Mouse (Mus musculus) kidney, embryonic 16.5 days (tissue): ENCODE results near the gene Colgalt1. TPM values are rescaled to one million over a fixed set of nuclear protein-coding genes. Genes with fewer than 3 reads are reported as not detected.

ENCODE experiments used
- ATAC-seq: fragments of 200-750 bp; cut with Nextera tagmentation; 2 replicates; pipeline ENCODE4 v1.8.0; 2017; ENCODE audit warnings: moderate TSS enrichment; ENCODE audit not compliant: low FRiP score, low TSS enrichment
- H3K27ac ChIP-seq: fragments of 300-500 bp; sonication (generic); 2 replicates; pipeline ENCODE4 v1.5.1; 2014; ENCODE audit warnings: low read length
- H3K27me3 ChIP-seq: fragments of 300-500 bp; sonication (generic); 2 replicates; pipeline ENCODE4 v1.6.1; 2014; ENCODE audit warnings: low read length, control low read depth, mixed read lengths; ENCODE audit not compliant: insufficient read depth
- H3K36me3 ChIP-seq: fragments of 300-500 bp; sonication (generic); 2 replicates; pipeline ENCODE4 v1.6.1; 2014; ENCODE audit warnings: low read length, control low read depth, mixed read lengths; ENCODE audit not compliant: insufficient read depth
- H3K4me1 ChIP-seq: fragments of 300-500 bp; sonication (generic); 2 replicates; pipeline ENCODE4 v1.6.1; 2014; ENCODE audit warnings: low read length, control low read depth, mixed read lengths; ENCODE audit not compliant: insufficient read depth
- H3K4me2 ChIP-seq: fragments of 300-500 bp; sonication (generic); replicated peaks from 2 replicates; pipeline ENCODE4 v1.6.1; 2014; ENCODE audit warnings: low read depth, low read length
- H3K4me3 ChIP-seq: fragments of 300-500 bp; sonication (generic); 2 replicates; pipeline ENCODE4 v1.5.1; 2014; ENCODE audit warnings: mild to moderate bottlenecking, low read length
- H3K9ac ChIP-seq: fragments of 300-500 bp; sonication (generic); replicated peaks from 2 replicates; pipeline ENCODE4 v1.6.1; 2014; ENCODE audit warnings: low read length
- H3K9me3 ChIP-seq: fragments of 300-500 bp; sonication (generic); 2 replicates; pipeline ENCODE4 v1.6.1; 2016; ENCODE audit warnings: low read length, control low read depth
- WGBS: fragments of 180-500 bp; shearing (Covaris S2); extraction: QIAGEN DNeasy Blood & Tissue Kit; methylation state at CpG from one replicate; pipeline ENCODE4 v1.1.7; 2014; 5-methylcytosine and 5-hydroxymethylcytosine counted together
- polyA plus RNA-seq: library from polyadenylated mRNA; unstranded; fragments of >200 nt; fragmentation: Nextera tagmentation; extraction: Ambion mirVana; gene quantifications from 2 replicates; pipeline ENCODE4 v1.2.1, GENCODE M21; 2015

Colgalt1 gene
- polyA plus RNA-seq, 1 experiment from 2014 or later: 77.6 TPM

DNA sequence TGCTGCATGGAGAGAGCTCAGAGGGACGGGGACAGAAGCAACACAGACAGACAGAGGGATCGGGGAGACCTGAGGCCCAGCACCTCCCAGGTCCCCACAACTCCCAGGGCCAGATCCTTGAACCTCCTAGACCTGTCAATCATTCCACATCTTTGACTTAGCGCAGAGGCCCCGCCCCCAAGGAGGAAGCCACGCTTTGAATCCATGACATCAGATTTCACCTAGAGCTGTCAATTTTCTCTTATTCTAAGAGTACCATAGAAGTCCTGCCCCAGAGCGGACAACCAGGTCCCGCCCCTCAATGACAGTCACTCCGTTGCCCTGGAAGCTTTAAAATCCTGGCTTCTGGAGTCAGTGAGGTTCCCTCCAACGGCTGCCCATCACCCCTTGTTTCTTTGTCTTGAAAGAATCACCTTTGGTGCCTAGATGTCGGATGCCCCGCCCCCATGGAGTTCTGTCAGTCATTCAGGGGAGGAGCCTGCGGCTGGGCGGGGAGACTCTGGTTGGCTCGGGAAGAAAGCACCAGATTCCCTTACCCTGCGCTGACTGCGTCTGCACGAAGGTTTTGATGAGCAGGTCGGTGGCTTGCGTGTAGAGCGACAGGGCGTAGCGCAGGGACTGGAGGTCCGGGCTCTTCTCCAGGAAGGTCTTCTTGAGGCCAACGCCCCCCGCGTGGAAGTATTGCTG, 23.3 kb downstream of the Colgalt1 start:
- Histone ChIP-seq H3K27ac (no peak overlapping the region), H3K36me3 (no peaks in the 10 kb centered on the region), H3K4me2 (peak overlapping the region; percentile 50), H3K4me1 (peaks cover 20% of the 10 kb centered on the region), H3K9me3 (peaks cover 10% of the 10 kb centered on the region), H3K4me3 (peak overlapping the region; percentile 20), H3K9ac (peak overlapping the region; percentile 33; the same call in 1 of the 2 replicates), H3K27me3 (peaks cover 20% of the 10 kb centered on the region)
- ATAC-seq: peak; percentile 20; the same call in 1 of the 2 replicates
- 2% methylated on average over 26 of the region's 26 CpGs for WGBS

DNA sequence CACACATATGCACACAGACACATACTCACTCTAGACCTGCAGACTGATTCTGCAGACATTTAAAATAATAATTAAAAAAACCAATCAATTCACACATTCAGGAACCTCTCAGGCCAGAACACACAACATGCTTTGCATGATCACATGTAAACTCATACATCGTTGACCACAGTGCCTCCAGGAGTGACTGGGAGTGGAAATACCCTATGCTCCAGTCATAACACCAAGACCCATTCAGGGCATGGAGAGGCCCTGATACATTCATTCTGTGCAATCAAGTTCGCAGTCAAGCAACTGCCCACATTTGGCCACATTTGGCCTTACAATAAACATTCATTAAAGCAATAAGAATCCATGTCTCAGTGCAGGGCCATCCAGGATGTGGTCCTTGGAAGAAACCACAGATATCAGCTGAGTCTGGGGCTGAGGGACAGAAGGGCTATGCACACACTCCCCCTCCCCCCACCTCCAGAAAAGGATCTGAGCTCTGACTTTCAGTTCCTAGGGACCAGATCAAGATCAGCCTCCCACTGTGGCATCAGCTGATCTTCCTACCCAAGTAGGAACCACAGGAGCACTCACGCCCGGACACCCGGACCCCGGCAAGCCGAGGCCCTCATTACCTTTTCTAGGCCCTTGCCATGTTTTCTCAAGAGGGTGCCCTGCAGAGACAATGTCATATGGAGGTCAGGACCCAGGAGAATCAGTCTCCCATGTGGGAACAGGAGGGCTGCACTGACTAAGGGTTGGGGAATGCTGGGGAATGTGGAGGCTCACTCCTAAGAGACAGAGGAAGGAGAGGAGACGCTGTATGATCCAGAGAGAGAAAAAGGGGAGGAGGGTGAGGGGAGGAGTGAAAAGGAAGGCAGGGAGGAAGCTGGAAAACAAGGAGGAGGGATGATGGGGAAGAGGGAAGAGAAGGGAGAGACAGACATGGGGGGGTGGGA, 26.6 kb downstream of the Colgalt1 start:
- Histone ChIP-seq H3K4me2 (no peak overlapping the region), H3K4me3 (no peak overlapping the region), H3K9me3 (peaks cover 9% of the 10 kb centered on the region), H3K27ac (no peak overlapping the region), H3K4me1 (peaks cover 10% of the 10 kb centered on the region; the same call in 1 of the 2 replicates), H3K27me3 (peaks cover 14% of the 10 kb centered on the region), H3K9ac (no peak overlapping the region), H3K36me3 (no peaks in the 10 kb centered on the region)
- 65% methylated on average over 8 of the region's 8 CpGs for WGBS
- no peak for ATAC-seq

DNA sequence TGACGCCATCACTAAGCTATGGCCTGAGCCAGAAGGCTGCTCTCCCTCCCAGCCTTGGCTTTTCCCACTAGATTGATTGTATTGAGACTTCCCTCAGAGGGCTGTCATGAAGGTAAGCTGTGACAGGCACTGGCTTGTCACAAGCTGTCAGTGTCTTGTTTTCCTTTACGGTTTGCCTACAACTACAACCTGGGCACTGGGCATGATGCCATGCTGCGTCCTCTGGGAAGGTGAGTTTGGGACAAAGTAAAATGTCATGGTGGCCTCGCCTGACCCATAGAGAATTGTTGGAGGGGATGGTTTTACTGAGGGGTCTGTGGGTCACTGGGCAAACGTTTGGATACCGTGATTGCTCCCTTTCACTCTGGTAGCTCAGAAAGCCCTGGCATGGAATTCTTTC, 27.5 kb downstream of the Colgalt1 start:
- H3K4me2 ChIP-seq: no peak overlapping the region
- WGBS: 74% methylated on average over 6 of the region's 6 CpGs
- no peaks in the 10 kb centered on the region for H3K36me3 ChIP-seq
- H3K4me1 ChIP-seq: peaks cover 10% of the 10 kb centered on the region; the same call in 1 of the 2 replicates
- no peak overlapping the region for H3K27ac ChIP-seq
- no peaks in the 10 kb centered on the region for H3K9me3 ChIP-seq
- peaks cover 14% of the 10 kb centered on the region for H3K27me3 ChIP-seq
- ATAC-seq: no peak
- H3K9ac ChIP-seq: no peak overlapping the region
- H3K4me3 ChIP-seq: no peak overlapping the region

DNA sequence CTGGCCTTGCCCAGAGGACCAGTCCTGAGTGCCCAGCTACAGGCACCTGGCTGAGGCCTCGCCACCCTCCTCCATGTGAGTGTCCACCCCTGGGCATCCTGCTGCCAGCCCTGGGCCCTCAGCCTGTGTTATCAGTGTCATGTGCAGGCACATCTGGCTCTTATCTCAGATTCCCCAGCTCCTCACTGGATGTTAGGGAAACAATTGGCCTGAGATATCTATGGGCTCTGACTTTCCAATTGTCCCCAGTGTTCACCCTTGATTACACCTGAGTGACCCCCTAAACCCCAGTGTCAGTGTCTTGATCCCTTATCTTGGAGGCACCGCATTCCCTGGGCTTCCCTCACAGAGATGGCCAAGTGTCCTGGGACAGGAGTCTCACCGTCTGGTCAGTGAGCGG, 28.5 kb downstream of the Colgalt1 start:
- H3K9me3 ChIP-seq: no peaks in the 10 kb centered on the region
- H3K4me2 ChIP-seq: no peak overlapping the region
- no peak overlapping the region for H3K27ac ChIP-seq
- WGBS: 88% methylated on average over 4 of the region's 4 CpGs
- no peak overlapping the region for H3K9ac ChIP-seq
- no peak overlapping the region for H3K4me3 ChIP-seq
- H3K36me3 ChIP-seq: no peaks in the 10 kb centered on the region
- ATAC-seq: no peak
- peaks cover 2% of the 10 kb centered on the region; the same call in 1 of the 2 replicates for H3K4me1 ChIP-seq
- peaks cover 9% of the 10 kb centered on the region; the same call in 1 of the 2 replicates for H3K27me3 ChIP-seq

DNA sequence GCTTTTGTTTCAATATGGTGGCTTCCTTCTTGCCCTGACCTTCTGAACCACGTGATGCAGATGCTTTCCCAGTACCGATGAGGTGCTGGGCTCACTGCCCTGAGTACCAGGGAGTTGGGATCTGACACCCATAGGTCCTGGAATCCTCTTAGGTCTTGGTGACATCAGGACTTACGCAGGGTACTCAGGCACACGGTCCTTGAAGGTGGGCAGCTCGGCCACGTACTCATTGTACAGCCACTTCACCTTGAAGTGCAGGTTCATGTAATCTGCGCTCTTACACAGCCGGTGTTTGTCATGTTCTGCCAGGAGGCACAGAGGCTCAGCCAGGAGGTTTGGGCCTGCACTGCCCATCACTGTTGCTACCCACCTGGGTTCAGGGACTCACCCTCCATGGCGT, 34.7 kb downstream of the Colgalt1 start:
- Histone ChIP-seq H3K4me3 (no peak overlapping the region), H3K27me3 (no peaks in the 10 kb centered on the region), H3K4me1 (no peaks in the 10 kb centered on the region; the same call in 1 of the 2 replicates), H3K4me2 (no peak overlapping the region), H3K36me3 (no peaks in the 10 kb centered on the region), H3K9ac (no peak overlapping the region), H3K9me3 (no peaks in the 10 kb centered on the region), H3K27ac (no peak overlapping the region)
- WGBS: 79% methylated on average over 9 of the region's 9 CpGs
- no peak for ATAC-seq

DNA sequence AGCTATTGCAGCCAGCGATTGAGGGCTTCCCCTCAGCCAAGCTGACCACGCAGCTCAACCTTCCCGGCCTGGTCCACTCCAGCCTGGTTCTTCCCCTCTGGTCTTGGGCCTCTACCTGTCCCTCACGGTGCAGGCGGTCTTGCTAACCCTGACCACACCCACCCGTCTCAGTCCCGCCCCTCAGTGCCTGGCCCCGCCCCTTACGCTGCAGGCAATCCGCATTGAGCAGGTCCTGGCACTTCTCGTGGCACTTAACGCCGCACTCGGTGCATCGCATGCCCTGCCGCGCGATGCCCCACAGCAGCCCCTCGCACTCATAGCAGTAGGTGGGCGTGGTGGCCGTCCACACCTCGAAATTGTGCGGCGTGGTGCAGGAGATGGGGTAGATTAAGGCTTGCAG, 43.8 kb downstream of the Colgalt1 start:
- peak; percentile 71; the same call in 1 of the 2 replicates for ATAC-seq
- H3K4me1 ChIP-seq: peaks cover 5% of the 10 kb centered on the region
- peak overlapping the region; percentile 45 for H3K4me2 ChIP-seq
- under 1% methylated on average over 24 of the region's 24 CpGs for whole genome bisulfite sequencing
- no peaks in the 10 kb centered on the region for H3K9me3 ChIP-seq
- peak overlapping the region; percentile 36; the same call in 1 of the 2 replicates for H3K9ac ChIP-seq
- peak overlapping the region; percentile 31 for H3K4me3 ChIP-seq
- H3K27ac ChIP-seq: no peak overlapping the region
- peaks cover 50% of the 10 kb centered on the region for H3K27me3 ChIP-seq
- no peaks in the 10 kb centered on the region for H3K36me3 ChIP-seq

DNA sequence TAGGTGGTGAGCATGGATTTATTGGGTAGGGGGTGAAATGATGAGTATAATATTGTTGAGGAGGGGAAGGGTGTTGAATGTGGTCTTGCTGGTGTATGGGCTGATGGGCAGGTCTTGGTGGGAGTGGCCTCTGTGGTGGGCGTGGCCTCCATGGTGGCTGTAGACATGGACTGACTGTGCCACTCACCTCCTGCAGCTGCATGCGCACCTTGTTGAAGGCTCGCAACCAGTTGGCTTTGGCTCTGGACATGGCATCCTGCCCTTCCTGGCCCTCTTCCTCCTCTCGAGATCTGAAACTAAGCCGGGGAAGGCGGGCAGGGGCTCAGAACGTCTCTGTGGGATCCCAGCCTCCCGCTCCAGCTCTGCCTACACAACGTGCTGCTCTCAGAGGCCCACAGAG, 47.0 kb downstream of the Colgalt1 start:
- Histone ChIP-seq H3K4me1 (peaks cover 5% of the 10 kb centered on the region), H3K9ac (no peak overlapping the region), H3K9me3 (no peaks in the 10 kb centered on the region), H3K4me2 (0 out of 2 replicates have a peak overlapping the region, but pooled peaks have one; percentile 12), H3K27me3 (peaks cover 69% of the 10 kb centered on the region), H3K27ac (no peak overlapping the region), H3K36me3 (no peaks in the 10 kb centered on the region), H3K4me3 (no peak overlapping the region)
- ATAC-seq: no peak
- WGBS: 25% methylated on average over 9 of the region's 9 CpGs

DNA sequence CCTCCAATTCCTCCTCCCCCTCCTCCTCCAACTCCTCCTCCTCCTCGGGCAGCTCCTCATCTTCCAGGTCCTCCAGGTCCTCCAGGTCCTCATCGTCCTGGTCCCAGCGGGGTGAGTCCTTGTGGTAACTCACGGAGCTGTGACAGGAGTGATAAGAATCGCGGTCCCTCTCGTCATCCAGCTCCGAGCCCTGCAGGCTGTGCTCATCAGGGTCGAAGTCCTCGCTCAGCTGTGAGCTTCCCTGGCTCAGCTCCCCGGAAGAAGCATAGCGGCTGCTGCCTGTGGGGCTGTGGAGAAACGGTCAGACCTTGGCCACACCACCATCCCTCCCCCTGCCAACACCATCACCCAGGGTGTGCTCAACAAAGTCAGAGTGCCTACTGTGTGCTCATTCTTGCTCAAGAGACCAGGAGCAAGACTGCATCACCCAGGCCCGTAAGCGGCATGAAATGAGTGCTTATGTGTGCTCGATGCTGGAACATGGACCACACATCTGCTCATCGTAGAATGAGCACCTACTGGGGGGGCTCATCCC, 47.8 kb downstream of the Colgalt1 start:
- Histone ChIP-seq H3K9me3 (no peaks in the 10 kb centered on the region), H3K27ac (no peak overlapping the region), H3K4me2 (no peak overlapping the region), H3K4me3 (no peak overlapping the region), H3K9ac (no peak overlapping the region), H3K27me3 (peaks cover 72% of the 10 kb centered on the region), H3K36me3 (no peaks in the 10 kb centered on the region), H3K4me1 (peaks cover 5% of the 10 kb centered on the region)
- WGBS: 27% methylated on average over 17 of the region's 17 CpGs
- no peak for ATAC-seq

DNA sequence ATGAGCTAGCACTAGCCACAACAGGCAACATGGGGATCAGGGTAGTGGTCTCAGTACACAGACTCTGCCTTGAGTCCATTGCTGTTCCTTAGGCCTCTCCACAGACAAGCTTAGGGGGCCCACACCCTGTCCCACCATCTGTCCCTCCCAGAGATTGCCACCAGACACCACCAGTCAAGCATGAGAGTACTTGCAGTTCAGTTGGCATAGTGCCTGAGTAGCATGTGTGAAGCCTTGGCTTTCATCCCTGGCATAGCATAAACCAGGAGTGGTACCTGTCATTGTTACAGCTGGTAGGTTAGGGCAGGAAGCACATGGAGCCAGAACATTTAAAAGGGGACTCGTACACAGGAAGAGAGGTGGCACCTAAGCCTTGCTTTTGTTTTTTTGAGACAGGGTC, 49.0 kb downstream of the Colgalt1 start:
- Histone ChIP-seq H3K4me1 (peaks cover under 1% of the 10 kb centered on the region), H3K4me3 (no peak overlapping the region), H3K27me3 (peaks cover 61% of the 10 kb centered on the region), H3K36me3 (no peaks in the 10 kb centered on the region), H3K4me2 (no peak overlapping the region), H3K9ac (no peak overlapping the region), H3K9me3 (no peaks in the 10 kb centered on the region), H3K27ac (no peak overlapping the region)
- WGBS: 53% methylated on average over 1 of the region's 1 CpGs
- no peak for ATAC-seq
